Mouse (Mus musculus) G1E (cell line): Measurements from ENCODE around the gene Cyb5d2.

Source experiments
- CTCF ChIP-seq: IDR thresholded peaks from 2 replicates; pipeline ENCODE4 v1.5.1; 2012; ENCODE audit warnings: low read depth, low read length, inconsistent platforms, mixed read lengths
- TAL1 ChIP-seq: conservative IDR thresholded peaks from 2 replicates; pipeline ENCODE4 v1.6.1; 2012; ENCODE audit warnings: low read depth, low read length, inconsistent platforms, mixed read lengths

- TF ChIP-seq CTCF: no peak
- no peak for TF ChIP-seq TAL1
These were observed 25.1 kb upstream of the Cyb5d2 start for GRCm38 (mm10) chr11:72821041-72821440.
